Mouse (Mus musculus): Measurements from ENCODE around the gene Vmn1r65.
"Not testable (repeated sequence)": the region's sequence is repeated elsewhere in the genome, so short reads cannot be mapped to it uniquely, and the experiment has no call there.

The Vmn1r65 gene

GRCm38 (mm10) chr7:6010910-6011309 is at the start of gene Vmn1r65:
Gene Vmn1r65, minus strand, starts transcription at chr7:6011010.
- DNase-seq (ENCODE audit: low read depth) = no peak

- no peak for DNase-seq (ENCODE audit: low read depth)
Observed at GRCm38 (mm10) chr7:6044861-6045260, 34.1 kb upstream of the Vmn1r65 start, which contains the start of gene Nlrp4c. Gene Nlrp4c, plus strand, starts transcription at chr7:6045161.

GRCm38 (mm10) chr7:5982426-5982825 is 28.4 kb downstream of the Vmn1r65 start:
- not testable (repeated sequence) for DNase-seq (ENCODE audit: low read depth)

- not testable (repeated sequence) for DNase-seq (ENCODE audit: low read depth)
Observed at GRCm38 (mm10) chr7:5972546-5972945, 38.3 kb downstream of the Vmn1r65 start.
